Mouse (Mus musculus): Measurements from ENCODE around the gene Tbx1. TPM values are rescaled to one million over a fixed set of nuclear protein-coding genes. Genes with fewer than 3 reads are reported as not detected.
"Not testable (repeated sequence)": the region's sequence is repeated elsewhere in the genome, so short reads cannot be mapped to it uniquely, and the experiment has no call there.

Gene Tbx1
- total RNA-seq, 2 experiments from 2014 or later: 0.48 to 0.76 TPM

DNA sequence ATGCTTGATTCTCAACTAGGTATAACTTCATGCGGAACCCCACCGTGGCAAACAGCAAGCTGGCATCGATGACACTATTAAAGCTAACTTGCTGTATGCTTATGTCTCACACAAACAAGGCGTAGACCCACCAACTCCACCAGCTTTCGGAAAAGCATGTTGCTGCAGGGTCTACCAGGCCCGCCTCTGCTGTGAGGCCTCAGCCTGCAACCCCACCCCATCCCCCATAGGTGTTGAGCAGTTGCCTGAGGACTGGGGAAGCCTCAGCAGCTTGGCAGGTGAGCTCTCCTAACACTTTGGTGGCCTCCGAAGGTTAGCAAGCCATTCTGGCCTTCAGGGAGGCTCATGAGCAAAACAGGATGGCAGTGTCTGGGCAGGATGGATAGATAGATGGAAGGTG, 21.9 kb downstream of the Tbx1 start:
- DNase-seq: no peak
- intact Hi-C loops (cut with DNase I): no loop called here

DNA sequence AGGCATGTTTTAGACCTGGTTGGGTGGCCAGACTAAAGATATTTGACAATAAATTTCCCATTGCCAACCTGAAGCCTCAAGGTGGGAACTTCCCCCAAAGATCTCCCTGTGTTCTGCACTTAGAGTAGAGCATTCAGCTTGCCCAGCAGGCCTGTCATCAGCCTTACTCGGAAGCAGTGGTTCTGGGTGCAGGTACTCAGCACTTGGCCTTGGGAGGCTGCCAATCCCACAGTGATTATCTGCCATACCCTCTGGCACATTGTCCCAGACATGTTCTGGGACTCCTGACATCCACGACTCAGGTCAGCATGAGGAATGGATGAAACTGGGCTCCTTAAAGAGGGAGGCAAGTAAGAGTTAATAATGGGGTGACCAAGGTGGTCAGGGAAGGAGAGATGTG, 26.0 kb downstream of the Tbx1 start:
- DNase-seq: peak in 1 of 2 experiments; percentile 19
- intact Hi-C loops (cut with DNase I): no loop called here

DNA sequence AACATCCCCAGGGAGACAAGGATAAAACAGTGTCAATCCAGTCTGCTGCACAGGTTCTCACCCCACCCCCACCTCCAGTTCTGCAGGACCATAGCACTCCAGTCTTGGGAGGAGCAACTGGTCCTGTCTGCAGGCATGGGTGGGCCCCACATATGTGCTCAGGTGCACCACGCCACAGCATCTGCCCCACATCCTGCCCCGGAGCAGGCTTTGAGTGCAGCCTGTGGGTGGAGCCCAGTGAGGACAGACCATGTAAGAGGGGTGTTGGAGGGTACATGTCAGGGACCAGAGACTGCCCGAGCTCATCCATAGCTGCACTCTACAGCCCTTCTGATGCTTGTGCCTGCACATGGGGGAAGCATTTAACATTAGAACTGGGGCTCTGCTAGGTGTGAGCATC, 34.0 kb downstream of the Tbx1 start:
- no peak for DNase-seq
- intact Hi-C loops (cut with DNase I): no loop called here

DNA sequence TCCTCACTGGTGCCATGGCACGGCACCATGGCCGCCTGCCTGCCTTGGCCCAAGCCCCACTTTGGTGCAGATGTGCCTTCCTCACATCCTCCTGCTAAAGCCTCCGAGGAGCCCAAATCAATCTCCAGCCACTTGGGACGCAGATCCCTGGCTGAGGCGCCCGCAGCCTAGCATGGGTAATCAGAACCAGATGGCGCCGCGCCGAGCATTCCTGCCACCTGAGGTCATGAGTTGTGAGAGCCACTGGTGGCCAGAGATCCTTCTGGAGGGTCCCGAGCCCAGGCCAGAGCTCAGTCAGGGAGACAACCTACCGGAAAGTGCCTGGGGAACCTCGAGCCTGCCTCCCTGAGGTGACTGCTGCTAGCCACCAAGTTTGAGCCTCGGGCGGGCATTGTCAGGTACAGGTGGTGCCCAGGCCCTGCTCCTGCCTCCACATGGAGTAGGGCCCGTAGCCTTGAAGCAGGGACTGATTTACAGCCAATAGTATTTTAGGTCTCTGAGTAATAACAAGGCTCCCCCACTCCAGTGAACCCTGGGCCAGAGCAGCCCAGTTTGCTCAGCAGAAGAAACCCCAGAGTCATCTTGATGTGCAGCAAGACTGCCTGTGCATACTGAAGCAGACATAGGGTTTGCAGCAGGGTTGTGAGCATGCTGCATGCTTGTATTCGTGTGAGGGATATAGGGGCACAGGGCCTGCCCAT, 35.1 kb downstream of the Tbx1 start:
- intact Hi-C loops (cut with DNase I): no loop called here
- DNase-seq: peak; percentile 39 to 76

DNA sequence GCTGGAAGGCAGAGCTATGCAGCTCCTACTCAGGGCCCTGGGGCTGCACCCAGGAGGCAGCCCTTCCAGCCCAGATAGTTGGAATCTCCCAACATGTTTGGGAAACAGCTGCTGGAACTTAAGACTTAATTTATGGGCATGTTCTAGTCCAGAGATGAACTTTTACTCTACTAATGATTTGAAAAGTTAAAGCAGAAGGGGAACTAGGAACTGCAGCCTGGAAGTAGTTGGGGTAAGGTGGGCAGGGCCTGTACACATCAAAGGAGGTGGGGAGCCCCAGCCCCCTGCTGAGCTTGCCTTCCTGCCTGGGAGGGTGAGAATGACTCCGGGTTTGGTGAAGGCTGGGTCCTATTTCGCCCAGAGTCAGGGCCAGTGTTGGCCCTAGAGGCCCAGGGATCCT, 35.8 kb downstream of the Tbx1 start:
- no peak for DNase-seq
- intact Hi-C loops (cut with DNase I): no loop called here

DNA sequence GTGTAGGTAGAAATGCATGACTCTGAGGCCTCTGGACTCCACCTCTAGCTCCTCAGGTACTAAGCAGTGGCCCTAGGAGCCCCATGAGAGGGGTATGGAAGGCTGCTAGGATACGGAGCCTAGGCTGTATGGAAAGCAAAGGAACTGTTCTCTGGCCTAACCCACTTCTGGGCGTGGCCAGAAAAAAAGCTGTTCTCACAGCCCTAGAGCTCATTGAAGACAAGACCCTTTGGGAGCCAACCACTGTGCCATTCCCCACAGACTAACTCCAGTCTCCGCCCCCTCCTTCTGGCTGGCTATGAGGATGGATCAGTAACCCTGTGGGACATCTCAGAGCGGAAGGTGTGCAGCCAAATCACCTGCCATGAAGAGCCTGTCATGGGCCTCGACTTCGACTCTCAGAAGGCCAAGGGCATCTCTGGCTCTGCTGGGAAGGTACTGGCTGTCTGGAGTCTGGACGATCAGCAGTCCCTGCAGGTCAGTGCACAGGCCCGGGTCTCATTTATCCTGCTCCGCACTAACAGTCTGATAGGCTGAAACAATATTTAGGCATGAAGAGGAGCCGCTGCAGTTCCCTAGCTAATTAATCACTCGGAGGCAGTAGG, 38.3 kb downstream of the Tbx1 start:
- no peak for DNase-seq
- intact Hi-C loops (cut with DNase I): no loop called here

DNA sequence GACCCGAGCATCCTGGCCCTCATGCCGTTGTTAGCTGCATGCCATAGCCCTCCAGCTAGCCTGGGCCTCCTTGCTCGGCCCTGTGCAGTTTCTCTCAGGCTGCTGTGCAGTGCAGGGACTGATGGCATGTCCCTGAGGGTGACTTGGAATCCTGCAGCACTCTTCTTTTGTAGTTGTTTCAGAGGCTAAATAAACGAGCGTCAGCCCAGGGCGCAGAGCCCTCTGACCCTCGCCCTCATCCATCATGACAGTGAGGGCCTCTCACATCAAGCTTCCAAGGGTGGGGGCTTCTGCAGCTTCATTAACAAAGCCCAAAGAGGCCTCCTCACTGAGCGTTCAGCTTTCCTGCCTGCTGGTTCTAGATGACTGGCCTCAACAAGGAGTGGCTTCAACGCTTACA, 38.9 kb downstream of the Tbx1 start:
- no peak for DNase-seq
- intact Hi-C loops (cut with DNase I): no loop called here

DNA sequence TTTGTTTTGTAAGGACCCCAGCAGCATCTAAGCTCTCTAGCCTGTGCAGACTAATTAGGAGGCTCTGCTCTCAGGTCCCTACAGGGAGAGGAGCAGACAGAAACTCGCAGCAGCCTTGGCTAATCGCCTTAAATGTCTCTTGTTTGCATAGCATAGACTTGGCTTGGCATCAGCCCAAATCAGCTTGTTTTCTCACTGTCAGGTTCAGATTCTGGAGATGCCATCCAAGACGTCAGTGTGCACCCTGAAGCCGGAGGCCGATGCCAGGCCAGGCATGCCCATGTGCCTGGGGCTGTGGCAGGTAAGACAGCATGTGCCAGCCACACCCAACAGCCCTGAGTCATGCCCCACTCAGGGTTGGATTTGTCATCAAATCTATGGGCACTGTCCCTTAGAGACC, 42.6 kb downstream of the Tbx1 start:
- DNase-seq: no peak
- intact Hi-C loops (cut with DNase I): no loop called here

DNA sequence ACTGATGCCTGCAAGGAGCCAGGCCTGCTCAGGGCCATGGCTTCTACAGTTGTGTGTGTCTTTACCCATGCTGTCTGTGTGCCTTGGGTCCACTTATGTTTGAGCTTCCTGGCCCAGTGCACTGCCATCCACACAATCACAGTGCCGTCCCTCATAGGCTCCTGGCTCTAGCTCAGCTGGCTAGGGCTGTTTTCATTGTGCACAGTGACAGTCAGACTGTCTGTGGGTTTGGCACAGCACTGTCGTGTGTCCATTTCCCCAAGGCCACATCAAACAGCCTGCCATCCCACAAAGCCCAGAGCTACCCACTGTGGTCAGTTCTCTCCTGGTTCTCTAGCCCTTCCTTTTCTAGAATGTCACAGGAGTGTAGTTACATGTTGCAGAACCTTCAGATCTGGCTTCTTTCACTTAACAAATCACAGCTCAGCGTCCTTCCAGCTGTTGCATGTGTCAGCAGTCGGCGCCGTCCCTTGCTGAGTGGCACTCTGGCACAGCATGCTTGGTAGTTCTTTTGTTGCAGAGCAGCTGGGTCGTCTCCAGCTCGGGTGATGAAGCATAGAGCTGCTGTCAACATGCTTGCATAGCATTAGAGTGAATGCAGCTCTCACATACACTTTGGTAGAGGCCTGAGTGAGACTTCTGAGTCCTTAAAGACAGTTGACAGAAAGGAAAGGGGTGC, 47.2 kb downstream of the Tbx1 start:
- peak in 1 of 2 experiments; percentile 22 for DNase-seq
- intact Hi-C loops (cut with DNase I): no loop called here

DNA sequence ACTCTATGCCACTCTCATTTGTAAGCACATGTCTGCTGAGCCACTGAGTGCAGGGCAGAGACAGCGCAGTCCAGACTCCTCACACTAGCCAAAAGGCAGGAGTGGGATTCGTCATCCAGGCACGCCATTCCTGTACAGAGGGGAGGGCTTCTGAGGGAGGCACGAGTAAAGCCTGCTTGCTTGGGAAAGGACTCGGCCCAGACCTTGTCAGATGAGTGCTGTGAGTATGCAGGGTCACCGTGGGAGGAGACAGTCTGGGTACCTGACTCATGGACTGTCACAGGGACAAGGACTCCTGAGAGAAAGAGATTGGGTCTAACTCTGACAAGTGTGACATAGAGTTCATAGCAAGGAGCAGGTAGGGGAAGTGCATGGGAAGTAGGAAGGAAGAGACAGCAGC, 51.2 kb downstream of the Tbx1 start:
- DNase-seq: no peak
- intact Hi-C loops (cut with DNase I): no loop called here

DNA sequence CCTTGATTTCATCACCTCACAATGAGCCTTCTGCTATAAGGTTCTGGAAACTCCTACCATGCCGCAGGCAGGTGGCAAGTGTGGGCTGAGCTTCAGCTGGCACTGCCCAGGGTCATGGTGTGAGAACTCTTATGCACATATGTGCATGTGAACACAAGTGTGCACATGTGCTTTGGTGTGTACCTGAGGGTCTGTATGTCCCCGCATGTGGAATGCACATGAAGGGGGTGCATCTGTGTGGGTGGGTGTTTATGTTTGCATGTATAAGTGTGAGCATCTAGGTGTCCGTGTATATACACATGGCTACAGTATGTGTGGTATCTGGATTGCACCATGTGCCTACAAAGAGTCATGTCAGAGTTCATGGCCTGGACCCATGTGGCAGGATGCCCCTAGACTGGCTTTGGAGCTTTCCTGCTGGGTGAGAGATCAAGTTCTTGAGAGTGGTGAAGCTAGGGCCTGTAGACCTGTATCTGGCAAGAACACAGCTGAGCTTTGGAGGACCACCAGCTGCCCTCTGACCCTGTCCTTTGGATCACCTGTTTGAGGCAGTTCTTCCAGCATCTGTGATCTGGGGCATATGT, 53.0 kb downstream of the Tbx1 start:
- intact Hi-C loops (cut with DNase I): no loop called here
- DNase-seq: no peak

DNA sequence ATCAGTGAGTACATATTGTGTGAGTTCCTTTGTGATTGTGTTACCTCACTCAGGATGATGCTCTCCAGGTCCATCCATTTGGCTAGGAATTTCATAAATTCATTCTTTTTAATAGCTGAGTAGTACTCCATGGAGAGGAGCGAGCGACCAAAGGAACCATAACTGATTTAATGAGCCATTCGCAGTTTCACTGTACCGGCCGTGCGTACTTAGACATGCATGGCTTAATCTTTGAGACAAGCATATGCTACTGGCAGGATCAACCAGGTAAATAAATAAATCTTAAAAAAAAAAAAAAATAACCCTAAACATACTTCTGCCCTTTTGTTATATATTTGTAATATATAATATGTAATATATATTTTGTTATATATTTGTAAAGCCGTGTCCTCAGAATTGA, 57.4 kb downstream of the Tbx1 start:
- DNase-seq; intact Hi-C loops (cut with DNase I): not testable (repeated sequence)

Other genes starting within 250 kb of the Tbx1 start
- gene Tango2, start 242.6 kb downstream of the Tbx1 start, total RNA-seq (2021): 10 to 100 TPM; 91.6 to 98.4 TPM
- 10 to 100 TPM; 17.9 to 21.6 TPM for gene Arvcf, start 242.5 kb downstream of the Tbx1 start, total RNA-seq (2021)
- gene Txnrd2, start 164.3 kb downstream of the Tbx1 start, total RNA-seq (2021): 10 to 100 TPM; 29.9 to 34.6 TPM
- 100 to 1,000 TPM; 119 to 127 TPM for gene Comt, start 163.8 kb downstream of the Tbx1 start, total RNA-seq (2021)
- gene Gnb1l, start 92.0 kb downstream of the Tbx1 start, total RNA-seq (2021): 1 to 10 TPM; 4.5 to 6.4 TPM
- 1 to 10 TPM; 2.5 to 4.3 TPM for gene Rtl10, start 91.8 kb downstream of the Tbx1 start, total RNA-seq (2021)
- under 1 TPM in 1 of 2 experiments, not detected in 1; 0.29 TPM for gene Gp1bb, start 31.7 kb upstream of the Tbx1 start, total RNA-seq (2021)
- gene Gm49601, start 35.8 kb upstream of the Tbx1 start, total RNA-seq (2021): 1 to 10 TPM; 2.8 to 4.0 TPM
- 1 to 10 TPM; 6.7 to 7.6 TPM for gene Sept5, start 39.3 kb upstream of the Tbx1 start, total RNA-seq (2021)
- gene Cldn5, start 186.2 kb upstream of the Tbx1 start, total RNA-seq (2021): 10 to 100 TPM; 52.8 to 62.4 TPM
- gene Ufd1, start 221.1 kb upstream of the Tbx1 start, total RNA-seq (2021): 10 to 100 TPM; 56.5 to 61.4 TPM
- gene Cdc45, start 221.3 kb upstream of the Tbx1 start, total RNA-seq (2021): 1 to 10 TPM; 4.9 to 5.0 TPM
- gene 2510002D24Rik, start 245.9 kb upstream of the Tbx1 start, total RNA-seq (2021): 10 to 100 TPM; 18.3 to 19.2 TPM
- not detected for gene Gm28539, start 245.9 kb upstream of the Tbx1 start, total RNA-seq (2021)

Data from heart, postnatal 14 days (tissue).